Mouse (Mus musculus) forebrain, postnatal 0 days (tissue): ENCODE data around the gene Lrrc43. TPM values are rescaled to one million over a fixed set of nuclear protein-coding genes. Genes with fewer than 3 reads are reported as not detected.

Experiments used
- ATAC-seq: fragments of 200-750 bp; cut with Nextera tagmentation; 2 replicates; pipeline ENCODE4 v1.8.0; 2017; ENCODE audit warnings: mild to moderate bottlenecking, moderate library complexity
- DNase-seq: peaks from one replicate; pipeline ENCODE4 v3.0.0-alpha.2; 2015
- H3K27ac ChIP-seq: fragments of 300-500 bp; sonication (generic); 2 replicates; pipeline ENCODE4 v1.5.1; 2014; ENCODE audit warnings: low read depth, mild to moderate bottlenecking, antibody characterized with exemption, low read length, moderate library complexity, mixed read lengths
- H3K27me3 ChIP-seq: fragments of 300-500 bp; sonication (generic); 2 replicates; pipeline ENCODE4 v1.6.1; 2014; ENCODE audit warnings: mild to moderate bottlenecking, low read length, mixed read lengths; ENCODE audit not compliant: insufficient read depth
- H3K36me3 ChIP-seq: fragments of 300-500 bp; sonication (generic); 2 replicates; pipeline ENCODE4 v1.6.1; 2014; ENCODE audit warnings: mild to moderate bottlenecking, moderate library complexity; ENCODE audit not compliant: insufficient read depth
- H3K4me1 ChIP-seq: fragments of 300-500 bp; sonication (generic); 2 replicates; pipeline ENCODE4 v1.6.1; 2014; ENCODE audit warnings: antibody characterized with exemption; ENCODE audit not compliant: insufficient read depth
- H3K4me2 ChIP-seq: fragments of 300-500 bp; sonication (generic); 2 replicates; pipeline ENCODE4 v1.6.1; 2014; ENCODE audit warnings: low read depth, mild to moderate bottlenecking, moderate library complexity
- H3K4me3 ChIP-seq: fragments of 300-500 bp; sonication (generic); 2 replicates; pipeline ENCODE4 v1.5.1; 2014; ENCODE audit warnings: low read depth, low read length, mixed read lengths
- H3K9ac ChIP-seq: fragments of 300-500 bp; sonication (generic); 2 replicates; pipeline ENCODE4 v1.6.1; 2014; ENCODE audit warnings: mild to moderate bottlenecking
- H3K9me3 ChIP-seq: fragments of 300-500 bp; sonication (generic); 2 replicates; pipeline ENCODE4 v1.6.1; 2016; ENCODE audit warnings: low read length
- CTCF ChIP-seq: sonication (generic); IDR thresholded peaks from 2 replicates; pipeline ENCODE4 v1.5.1; 2016; ENCODE audit warnings: antibody characterized with exemption, control low read depth, low read depth
- WGBS: fragments of 180-500 bp; shearing (Covaris S2); extraction: QIAGEN DNeasy Blood & Tissue Kit; methylation state at CpG from one replicate; pipeline ENCODE4 v1.1.7; 2014; 5-methylcytosine and 5-hydroxymethylcytosine counted together
- polyA plus RNA-seq: library from polyadenylated mRNA; unstranded; fragments of >200 nt; fragmentation: Nextera tagmentation; extraction: Ambion mirVana; gene quantifications from 2 replicates; pipeline ENCODE4 v1.2.1, GENCODE M21; 2015
- total RNA-seq: library from RNA; depleted of rRNA; stranded (reverse); fragments of >200 nt; gene quantifications from 2 replicates; pipeline ENCODE4 v1.2.3, GENCODE M21; 2014; rRNA removed

Gene Lrrc43
- total RNA-seq: 0.69 and 1.5 TPM in 2 replicates
- polyA plus RNA-seq: 0.62 and 1.3 TPM in 2 replicates

GRCm38 (mm10) chr5:123489112-123489785 is at the start of gene Lrrc43, which contains the start of gene Il31:
Gene Lrrc43 (plus strand): TSS chr5:123489305.
Gene Il31 (minus strand): TSS chr5:123489489.
- Histone ChIP-seq H3K27ac (no peak within 1 kb of the TSS), H3K9ac (no peak within 1 kb of the TSS), H3K9me3 (no peaks in the 10 kb centered on the region), H3K4me2 (peak within 1 kb of the TSS; percentile 46), H3K4me3 (peak within 1 kb of the TSS; percentile 24), H3K27me3 (no peaks in the 10 kb centered on the region), H3K4me1 (0 out of 2 replicates have a peak, but pooled peaks cover 4% of the 10 kb centered on the region), H3K36me3 (no peaks in the 10 kb centered on the region)
- TF ChIP-seq CTCF: no peak
- peak; percentile 64 for DNase-seq
- peak; percentile 73 for ATAC-seq
- WGBS: 6% methylated on average over 25 of the region's 25 CpGs

- TF ChIP-seq CTCF: no peak
- peaks cover 24% of the 10 kb centered on the region for H3K36me3 ChIP-seq
- H3K9ac ChIP-seq: no peak overlapping the region
- 0 out of 2 replicates have a peak, but pooled peaks cover 5% of the 10 kb centered on the region for H3K4me1 ChIP-seq
- H3K27me3 ChIP-seq: no peaks in the 10 kb centered on the region
- WGBS: 93% methylated on average over 1 of the region's 1 CpGs
- DNase-seq (no peak), ATAC-seq (no peak)
- no peak overlapping the region for H3K27ac ChIP-seq
- H3K4me2 ChIP-seq: no peak overlapping the region
- no peaks in the 10 kb centered on the region for H3K9me3 ChIP-seq
- H3K4me3 ChIP-seq: no peak overlapping the region
Observed at GRCm38 (mm10) chr5:123439312-123439711, 49.8 kb upstream of the Lrrc43 start.

- Histone ChIP-seq H3K4me2 (no peak overlapping the region), H3K27ac (no peak overlapping the region), H3K9ac (no peak overlapping the region), H3K36me3 (peaks cover 29% of the 10 kb centered on the region), H3K27me3 (no peaks in the 10 kb centered on the region), H3K4me3 (no peak overlapping the region), H3K9me3 (no peaks in the 10 kb centered on the region), H3K4me1 (0 out of 2 replicates have a peak, but pooled peaks cover 5% of the 10 kb centered on the region)
- 66% methylated on average over 4 of the region's 4 CpGs for WGBS
- no peak for DNase-seq
- no peak for ATAC-seq
- TF ChIP-seq CTCF: peak; percentile 43
Observed at GRCm38 (mm10) chr5:123439941-123440340, 49.2 kb upstream of the Lrrc43 start.

GRCm38 (mm10) chr5:123440664-123441063 is 48.4 kb upstream of the Lrrc43 start:
- Histone ChIP-seq H3K4me2 (no peak overlapping the region), H3K9me3 (no peaks in the 10 kb centered on the region), H3K27me3 (no peaks in the 10 kb centered on the region), H3K36me3 (peaks cover 37% of the 10 kb centered on the region), H3K4me1 (0 out of 2 replicates have a peak, but pooled peaks cover 5% of the 10 kb centered on the region), H3K4me3 (no peak overlapping the region), H3K9ac (no peak overlapping the region), H3K27ac (no peak overlapping the region)
- TF ChIP-seq CTCF: peak; percentile 51
- ATAC-seq: no peak
- 46% methylated on average over 4 of the region's 4 CpGs for WGBS
- DNase-seq: no peak

GRCm38 (mm10) chr5:123442283-123442682 is 46.8 kb upstream of the Lrrc43 start:
- TF ChIP-seq CTCF: no peak
- Histone ChIP-seq H3K4me1 (no peaks in the 10 kb centered on the region), H3K9me3 (no peaks in the 10 kb centered on the region), H3K4me3 (no peak overlapping the region), H3K4me2 (no peak overlapping the region), H3K9ac (no peak overlapping the region), H3K27me3 (no peaks in the 10 kb centered on the region), H3K27ac (no peak overlapping the region), H3K36me3 (peaks cover 46% of the 10 kb centered on the region)
- no peak for DNase-seq
- no peak for ATAC-seq
- WGBS: 93% methylated on average over 3 of the region's 3 CpGs

- WGBS: 47% methylated on average over 4 of the region's 4 CpGs
- H3K36me3 ChIP-seq: peaks cover 63% of the 10 kb centered on the region
Observed at GRCm38 (mm10) chr5:123444069-123444468, 45.0 kb upstream of the Lrrc43 start.

GRCm38 (mm10) chr5:123444849-123445334 is 44.2 kb upstream of the Lrrc43 start:
- Histone ChIP-seq H3K4me2 (no peak overlapping the region), H3K36me3 (peaks cover 71% of the 10 kb centered on the region), H3K9me3 (no peaks in the 10 kb centered on the region), H3K4me1 (no peaks in the 10 kb centered on the region), H3K27ac (no peak overlapping the region), H3K9ac (no peak overlapping the region), H3K27me3 (no peaks in the 10 kb centered on the region), H3K4me3 (no peak overlapping the region)
- WGBS: 87% methylated on average over 5 of the region's 5 CpGs
- ATAC-seq: no peak
- DNase-seq: no peak
- TF ChIP-seq CTCF: no peak

More at GRCm38 (mm10) chr5:123444069-123444468, 45.0 kb upstream of the Lrrc43 start:
- ATAC-seq: peak; percentile 69
- peak; percentile 86 for DNase-seq
- no peaks in the 10 kb centered on the region for H3K4me1 ChIP-seq
- no peak overlapping the region for H3K4me2 ChIP-seq
- H3K9ac ChIP-seq: no peak overlapping the region
- H3K4me3 ChIP-seq: no peak overlapping the region
- H3K9me3 ChIP-seq: no peaks in the 10 kb centered on the region
- H3K27me3 ChIP-seq: no peaks in the 10 kb centered on the region
- TF ChIP-seq CTCF: peak; percentile 88
- H3K27ac ChIP-seq: no peak overlapping the region
